Mouse (Mus musculus) liver, embryonic 14.5 days (tissue): ENCODE measurements at regions not wholly inside any gene's neighbourhood (a gene's known extent, or its start where the extent isn't known, plus 50 kb on each side); places are given as distances from the start of the nearest gene placed in this dataset.

Source experiments
- ATAC-seq: fragments of 200-750 bp; cut with Nextera tagmentation; 2 replicates; pipeline ENCODE4 v1.8.0; 2017; ENCODE audit warnings: moderate number of reproducible peaks, mild to moderate bottlenecking, moderate library complexity; ENCODE audit not compliant: insufficient read depth
- DNase-seq, 3 experiments: peaks; one replicate each; pipeline ENCODE4 v3.0.0-alpha.2; 2012 to 2013; ENCODE audit warnings: low read depth in 3 of 3, low spot score in 3 of 3
- H3K27ac ChIP-seq: fragments of 300-500 bp; sonication (generic); 2 replicates; pipeline ENCODE4 v1.5.1; 2014; ENCODE audit warnings: moderate library complexity, mild to moderate bottlenecking, control low read depth, inconsistent platforms
- H3K27me3 ChIP-seq: fragments of 300-500 bp; sonication (generic); 2 replicates; pipeline ENCODE4 v1.6.1; 2014; ENCODE audit warnings: mild to moderate bottlenecking, low read length, moderate library complexity; ENCODE audit not compliant: control insufficient read depth, insufficient read depth
- H3K36me3 ChIP-seq: fragments of 300-500 bp; sonication (generic); replicated peaks from 2 replicates; pipeline ENCODE4 v1.6.1; 2014; ENCODE audit warnings: low read depth; ENCODE audit not compliant: control insufficient read depth, insufficient read depth
- H3K4me1 ChIP-seq, 2 experiments: fragments of 200-500 bp in 1 of 2; fragments of 300-500 bp in 1 of 2; sonication (generic) in 1 of 2; replicated peaks; 2 replicates each; pipeline ENCODE4 v1.6.1; 2012 to 2014; ENCODE audit warnings: antibody characterized with exemption in 1 of 2, inconsistent platforms in 1 of 2, low read length in 1 of 2; ENCODE audit not compliant: control insufficient read depth in 2 of 2, insufficient read depth in 2 of 2
- H3K4me2 ChIP-seq: fragments of 300-500 bp; sonication (generic); 2 replicates; pipeline ENCODE4 v1.6.1; 2014; ENCODE audit warnings: low read depth, mild to moderate bottlenecking, control low read depth, moderate library complexity
- H3K4me3 ChIP-seq, 2 experiments: fragments of 200-500 bp in 1 of 2; fragments of 300-500 bp in 1 of 2; sonication (generic) in 1 of 2; 2 replicates each; pipeline ENCODE4 v1.5.1; 2012 to 2014; ENCODE audit warnings: low read depth in 2 of 2, low read length in 2 of 2, mild to moderate bottlenecking in 2 of 2, control low read depth in 1 of 2, inconsistent platforms in 1 of 2, moderate library complexity in 1 of 2; ENCODE audit not compliant: insufficient read depth in 1 of 2
- H3K9ac ChIP-seq: fragments of 300-500 bp; sonication (generic); replicated peaks from 2 replicates; pipeline ENCODE4 v1.6.1; 2014; ENCODE audit warnings: mild to moderate bottlenecking, control low read depth, moderate library complexity
- H3K9me3 ChIP-seq: fragments of 300-500 bp; sonication (generic); 2 replicates; pipeline ENCODE4 v1.6.1; 2016; ENCODE audit warnings: low read length, mixed read lengths; ENCODE audit not compliant: control insufficient read depth
- CTCF ChIP-seq: IDR thresholded peaks from 2 replicates; pipeline ENCODE4 v1.5.1; 2016; ENCODE audit warnings: antibody characterized with exemption, low read depth, control low read depth
- EP300 ChIP-seq: IDR thresholded peaks from 2 replicates; pipeline ENCODE4 v1.6.1; 2016; ENCODE audit warnings: antibody characterized with exemption, low read depth
- whole genome bisulfite sequencing: fragments of 180-500 bp; shearing (Covaris S2); extraction: QIAGEN DNeasy Blood & Tissue Kit; methylation state at CpG from one replicate; pipeline ENCODE4 v1.1.7; 2014; ENCODE audit not compliant: insufficient replicate concordance; 5-methylcytosine and 5-hydroxymethylcytosine counted together

GRCm38 (mm10) chr17:52150496-52150895 is 317.4 kb upstream of the Satb1 start:
- Histone ChIP-seq H3K4me1 (no peaks in the 10 kb centered on the region), H3K4me3 (no peak overlapping the region), H3K27me3 (no peaks in the 10 kb centered on the region), H3K27ac (no peak overlapping the region), H3K9ac (no peak overlapping the region), H3K9me3 (no peaks in the 10 kb centered on the region), H3K36me3 (no peaks in the 10 kb centered on the region), H3K4me2 (no peak overlapping the region)
- no peak for TF ChIP-seq EP300
- no peak for TF ChIP-seq CTCF
- 70% methylated on average over 5 of the region's 5 CpGs for WGBS
- ATAC-seq (no peak), DNase-seq (no peak)

- ATAC-seq: no peak
These were observed 316.7 kb upstream of the Satb1 start for GRCm38 (mm10) chr17:52149834-52150233.

GRCm38 (mm10) chr17:52149068-52149467 is 316.0 kb upstream of the Satb1 start:
- H3K4me3 ChIP-seq: no peak overlapping the region
- DNase-seq: no peak
- TF ChIP-seq EP300 (no peak), CTCF (no peak)
- H3K4me2 ChIP-seq: no peak overlapping the region
- no peak overlapping the region for H3K27ac ChIP-seq
- H3K9me3 ChIP-seq: no peaks in the 10 kb centered on the region
- H3K36me3 ChIP-seq: no peaks in the 10 kb centered on the region
- H3K4me1 ChIP-seq: no peaks in the 10 kb centered on the region
- ATAC-seq: no peak
- H3K27me3 ChIP-seq: no peaks in the 10 kb centered on the region
- 48% methylated on average over 3 of the region's 3 CpGs for WGBS
- no peak overlapping the region for H3K9ac ChIP-seq

More at GRCm38 (mm10) chr17:52149834-52150233, 316.7 kb upstream of the Satb1 start:
- TF ChIP-seq CTCF (no peak), EP300 (no peak)
- DNase-seq: no peak
- Histone ChIP-seq H3K4me1 (no peaks in the 10 kb centered on the region), H3K4me2 (no peak overlapping the region), H3K9ac (no peak overlapping the region), H3K9me3 (no peaks in the 10 kb centered on the region), H3K36me3 (no peaks in the 10 kb centered on the region), H3K27ac (no peak overlapping the region), H3K4me3 (no peak overlapping the region), H3K27me3 (no peaks in the 10 kb centered on the region)
- WGBS: 62% methylated on average over 6 of the region's 6 CpGs

- Histone ChIP-seq H3K9ac (no peak overlapping the region), H3K27me3 (no peaks in the 10 kb centered on the region), H3K4me3 (no peak overlapping the region), H3K27ac (no peak overlapping the region), H3K9me3 (no peaks in the 10 kb centered on the region), H3K36me3 (no peaks in the 10 kb centered on the region), H3K4me2 (no peak overlapping the region), H3K4me1 (no peaks in the 10 kb centered on the region)
- no peak for TF ChIP-seq EP300
- TF ChIP-seq CTCF: no peak
- ATAC-seq: no peak
- no peak for DNase-seq
- 60% methylated on average over 4 of the region's 4 CpGs for WGBS
These were observed 270.8 kb upstream of the Satb1 start for GRCm38 (mm10) chr17:52103891-52104290.

GRCm38 (mm10) chr17:52085834-52086233 is 252.7 kb upstream of the Satb1 start:
- Histone ChIP-seq H3K36me3 (no peaks in the 10 kb centered on the region), H3K27me3 (no peaks in the 10 kb centered on the region), H3K4me3 (no peak overlapping the region), H3K4me1 (no peaks in the 10 kb centered on the region), H3K9ac (no peak overlapping the region), H3K4me2 (no peak overlapping the region), H3K9me3 (no peaks in the 10 kb centered on the region), H3K27ac (no peak overlapping the region)
- DNase-seq: no peak
- WGBS: 50% methylated on average over 4 of the region's 4 CpGs
- no peak for TF ChIP-seq CTCF
- no peak for TF ChIP-seq EP300
- ATAC-seq: no peak

GRCm38 (mm10) chr17:52084455-52084854 is 251.4 kb upstream of the Satb1 start:
- 22% methylated on average over 2 of the region's 2 CpGs for WGBS
- H3K9ac ChIP-seq: no peak overlapping the region
- no peak overlapping the region for H3K27ac ChIP-seq
- no peak for TF ChIP-seq CTCF
- DNase-seq (no peak), ATAC-seq (no peak)
- H3K36me3 ChIP-seq: no peaks in the 10 kb centered on the region
- H3K27me3 ChIP-seq: no peaks in the 10 kb centered on the region
- no peaks in the 10 kb centered on the region for H3K9me3 ChIP-seq
- no peak overlapping the region for H3K4me2 ChIP-seq
- no peak overlapping the region for H3K4me3 ChIP-seq
- no peaks in the 10 kb centered on the region for H3K4me1 ChIP-seq
